ENCODE assay signal across 9 mouse cellular contexts in genomic region chr4:138793276-138793675, GRCm38 (mm10). TPM values are rescaled to one million over a fixed set of nuclear protein-coding genes. Genes with fewer than 3 reads are reported as not detected.
DNase-seq lines count a peak whose midpoint lies in the region; ATAC-seq and TF ChIP-seq lines count a peak whose summit lies in the region.
"Had no signal": no experiment of that assay in that cellular context is flagged by ENCODE, and none has a peak within 500 bp of the region (broad histone marks: within the 10 kb centered on the region; RNA-seq: fewer than 3 reads in every experiment).

No protein-coding gene starts in this region.

- no peak overlapping the region for H3K4me3 ChIP-seq in lung, adult 2 months (replicated peaks; ENCODE audit: extremely low read depth, low read depth, low read length)
- no peak overlapping the region for H3K4me3 ChIP-seq in bone marrow macrophage, adult 2 months (ENCODE audit: insufficient read depth, low read length)
- H3K4me3 ChIP-seq: erythroblast, embryonic 14.5 days; midbrain, embryonic 12.5 days had no signal

- WGBS in lung, adult 2 months, result 46% methylated on average over 2 of the region's 2 CpGs

- peak; percentile 47; the same call in 1 of the 2 replicates for TF ChIP-seq CTCF in lung, adult 2 months (IDR thresholded peaks at IDR 0.05; ENCODE audit: insufficient read depth, low read length)
- TF ChIP-seq CTCF in bone marrow macrophage, adult 2 months (IDR thresholded peaks at IDR 0.05; ENCODE audit: low read depth, low read length), result peak; percentile 41; the same call in 1 of the 2 replicates

- H3K4me1 ChIP-seq in lung, adult 2 months (ENCODE audit: control insufficient read depth, insufficient read depth, low read length), result no peaks in the 10 kb centered on the region
- H3K4me1 ChIP-seq in bone marrow macrophage, adult 2 months (ENCODE audit: control insufficient read depth, insufficient read depth, low read length), result no peaks in the 10 kb centered on the region
- H3K4me1 ChIP-seq: midbrain, embryonic 12.5 days had no signal

- no peak overlapping the region for H3K27ac ChIP-seq in bone marrow macrophage, adult 2 months (ENCODE audit: insufficient read depth, low read depth, low read length)
- H3K27ac ChIP-seq: midbrain, embryonic 12.5 days had no signal

- no peak for TF ChIP-seq POLR2A in lung, adult 2 months (IDR thresholded peaks at IDR 0.05; ENCODE audit: borderline replicate concordance, extremely low read depth, low read depth, low read length)
- no peak for TF ChIP-seq POLR2A in bone marrow macrophage, adult 2 months (IDR thresholded peaks at IDR 0.05; ENCODE audit: borderline replicate concordance, low read depth, low read length)

- DNase-seq in lung, adult 2 months, result peak; percentile 12
- DNase-seq in lung, postnatal 25 days (ENCODE audit: low spot score), result no peak
- peak; percentile 25 for DNase-seq in embryo, embryonic 9.5 days (ENCODE audit: extremely low spot score)
- peak; percentile 61 to 72 for DNase-seq in kidney, postnatal 25 days
- DNase-seq in lung, postnatal 36 days, result peak; percentile 35

- no peak for ATAC-seq in inflammation-experienced regulatory T-cells, adult 6 months

RNA-seq across cellular contexts. Expression of gene Pla2g2d, which starts 17.7 kb away (rescaled TPM):
- 2.5 and 2.6 TPM in 2 replicates for polyA plus RNA-seq in lung, adult 2 months (2012; rRNA removed)
- not detected in 2 replicates for polyA plus RNA-seq in bone marrow macrophage, adult 2 months (2012; ENCODE audit: insufficient read depth, insufficient read length, missing spikeins)
- polyA plus RNA-seq in inflammation-experienced regulatory T-cells, adult 6 months (2017; shearing (Covaris generic)), result 1 to 10 TPM in 1 of 3 experiments, under 1 TPM in 2; 0.20 to 3.8 (median 0.67) TPM
- polyA plus RNA-seq: erythroblast, embryonic 14.5 days had no signal

RNA-seq across cellular contexts. Expression of gene Pla2g2f, which starts 35.9 kb away (rescaled TPM):
- 0.14 and 5.2 TPM in 2 replicates for polyA plus RNA-seq in lung, adult 2 months (2012; rRNA removed)
- not detected in 2 replicates for polyA plus RNA-seq in bone marrow macrophage, adult 2 months (2012; ENCODE audit: insufficient read depth, insufficient read length, missing spikeins)
- not detected for polyA plus RNA-seq in inflammation-experienced regulatory T-cells, adult 6 months (2017; shearing (Covaris generic))
- polyA plus RNA-seq: erythroblast, embryonic 14.5 days had no signal

RNA-seq across cellular contexts. Expression of gene Ubxn10, which starts 56.3 kb away (rescaled TPM):
- polyA plus RNA-seq in lung, adult 2 months (2012; rRNA removed), result 25.2 and 28.6 TPM in 2 replicates
- not detected in 2 replicates for polyA plus RNA-seq in bone marrow macrophage, adult 2 months (2012; ENCODE audit: insufficient read depth, insufficient read length, missing spikeins)
- not detected for polyA plus RNA-seq in inflammation-experienced regulatory T-cells, adult 6 months (2017; shearing (Covaris generic))
- polyA plus RNA-seq: erythroblast, embryonic 14.5 days had no signal

Comparison
In these comparisons a context has a peak if more than half of its experiments do, and no peak if none do; other contexts are left out.
1. RNA of gene Ubxn10, which starts 56.3 kb away (polyA plus RNA-seq): 25.2 to 28.6 TPM in lung, adult 2 months; not detected in bone marrow macrophage, adult 2 months and not detected in inflammation-experienced regulatory T-cells, adult 6 months; every median in the first group is over 10 times any median in the second.